25 mouse cellular contexts compared by ENCODE assay signal in genomic region chr14:72527126-72527525, GRCm38 (mm10). TPM values are rescaled to one million over a fixed set of nuclear protein-coding genes. Genes with fewer than 3 reads are reported as not detected.
DNase-seq lines count a peak whose midpoint lies in the region; ATAC-seq and TF ChIP-seq lines count a peak whose summit lies in the region.
"Had no signal": no experiment of that assay in that cellular context is flagged by ENCODE, and none has a peak within 500 bp of the region (broad histone marks: within the 10 kb centered on the region; RNA-seq: fewer than 3 reads in every experiment).

No protein-coding gene starts in this region.

- no peak for ATAC-seq in kidney, embryonic 14.5 days (ENCODE audit: low FRiP score, low TSS enrichment)
- ATAC-seq: forebrain, embryonic 14.5 days had no signal

- no peak overlapping the region for H3K27ac ChIP-seq in kidney, adult 2 months (ENCODE audit: insufficient read depth, low read depth, low read length)
- no peak overlapping the region for H3K27ac ChIP-seq in kidney, embryonic 14.5 days (ENCODE audit: low read depth, low read length)
- no peak overlapping the region for H3K27ac ChIP-seq in limb, embryonic 10.5 days
- H3K27ac ChIP-seq: embryonic facial prominence, embryonic 13.5 days; embryonic facial prominence, embryonic 15.5 days; forebrain, embryonic 10.5 days; forebrain, embryonic 12.5 days had no signal

- no peak overlapping the region for H3K9ac ChIP-seq in kidney, embryonic 14.5 days (ENCODE audit: low read depth, low read length)
- H3K9ac ChIP-seq: embryonic facial prominence, embryonic 13.5 days; embryonic facial prominence, embryonic 15.5 days; forebrain, embryonic 12.5 days had no signal

- 33% methylated on average over 1 of the region's 1 CpGs for WGBS in kidney, adult 2 months
- 32% methylated on average over 1 of the region's 1 CpGs for WGBS in kidney, embryonic 14.5 days
- 65% methylated on average over 1 of the region's 1 CpGs for WGBS in limb, embryonic 10.5 days

- no peaks in the 10 kb centered on the region for H3K36me3 ChIP-seq in kidney, adult 2 months (ENCODE audit: control insufficient read depth, insufficient read depth, low read length)
- H3K36me3 ChIP-seq in kidney, embryonic 14.5 days (ENCODE audit: control insufficient read depth, insufficient read depth, low read length) = no peaks in the 10 kb centered on the region
- no peaks in the 10 kb centered on the region for H3K36me3 ChIP-seq in limb, embryonic 10.5 days
- H3K36me3 ChIP-seq: embryonic facial prominence, embryonic 13.5 days; embryonic facial prominence, embryonic 15.5 days; forebrain, embryonic 10.5 days; forebrain, embryonic 12.5 days had no signal

- TF ChIP-seq POLR2A in kidney, adult 2 months (IDR thresholded peaks at IDR 0.05; ENCODE audit: low read depth, low read length) = no peak

- no peak overlapping the region for H3K4me3 ChIP-seq in kidney, adult 2 months (ENCODE audit: insufficient read depth, low read depth, low read length)
- H3K4me3 ChIP-seq in kidney, embryonic 14.5 days (ENCODE audit: low read length) = no peak overlapping the region
- no peak overlapping the region for H3K4me3 ChIP-seq in limb, embryonic 10.5 days
- H3K4me3 ChIP-seq: embryonic facial prominence, embryonic 13.5 days; embryonic facial prominence, embryonic 15.5 days; erythroblast, embryonic 14.5 days; forebrain, embryonic 10.5 days; forebrain, embryonic 12.5 days had no signal

- no peak overlapping the region for H3K4me2 ChIP-seq in kidney, embryonic 14.5 days (replicated peaks; ENCODE audit: low read depth, low read length)
- H3K4me2 ChIP-seq: embryonic facial prominence, embryonic 13.5 days; embryonic facial prominence, embryonic 15.5 days; forebrain, embryonic 12.5 days had no signal

- no peak for TF ChIP-seq CTCF in kidney, adult 2 months (conservative IDR thresholded peaks at IDR 0.05; ENCODE audit: insufficient read depth, insufficient read length, low read depth, low read length)

- H3K9me3 ChIP-seq in kidney, embryonic 14.5 days (ENCODE audit: control insufficient read depth, low read length) = no peaks in the 10 kb centered on the region
- no peaks in the 10 kb centered on the region for H3K9me3 ChIP-seq in limb, embryonic 10.5 days (replicated peaks)
- H3K9me3 ChIP-seq: embryonic facial prominence, embryonic 13.5 days; embryonic facial prominence, embryonic 15.5 days; forebrain, embryonic 10.5 days; forebrain, embryonic 12.5 days had no signal

- no peaks in the 10 kb centered on the region; the same call in 1 of the 2 replicates for H3K4me1 ChIP-seq in kidney, adult 2 months (ENCODE audit: control insufficient read depth, insufficient read depth, low read length)
- 0 out of 2 replicates have a peak, but pooled peaks cover 4% of the 10 kb centered on the region for H3K4me1 ChIP-seq in kidney, embryonic 14.5 days (ENCODE audit: control insufficient read depth, insufficient read depth, low read length)
- peaks cover 15% of the 10 kb centered on the region for H3K4me1 ChIP-seq in limb, embryonic 10.5 days

- DNase-seq in kidney, adult 2 months = peak; percentile 56
- DNase-seq in kidney, postnatal 36 days = peak; percentile 31 to 46
- DNase-seq in kidney, adult 18-20 months = no peak
- peak; percentile 26 for DNase-seq in limb, embryonic 10.5 days (ENCODE audit: low spot score)
- DNase-seq in urinary bladder, adult 18-20 months (ENCODE audit: low spot score in 2 of 2) = no peak
- DNase-seq: adrenal gland, adult 2 months; adrenal gland, postnatal 10 days; adrenal gland, postnatal 25 days; cerebellum, adult 11 months; cerebellum, adult 18-20 months; cerebellum, adult 8-10 months; cerebellum, adult 9-11 months; cerebellum, postnatal 14 days; cerebellum, postnatal 36 days; embryo, embryonic 11 days had no signal

- H3K27me3 ChIP-seq in kidney, adult 2 months (replicated peaks; ENCODE audit: control insufficient read depth, insufficient read depth, low read length) = no peaks in the 10 kb centered on the region
- H3K27me3 ChIP-seq in kidney, embryonic 14.5 days (ENCODE audit: control insufficient read depth, insufficient read depth, low read length) = peaks cover 10% of the 10 kb centered on the region
- H3K27me3 ChIP-seq in limb, embryonic 10.5 days (ENCODE audit: low read depth, poor library complexity, severe bottlenecking) = peaks cover 28% of the 10 kb centered on the region

RNA-seq across cellular contexts. Expression of gene Gm9195, which starts 35.5 kb away (rescaled TPM):
- under 0.01 TPM in 1 of 2 replicates, not detected in the other for polyA plus RNA-seq in kidney, adult 2 months (2012; rRNA removed)
- not detected in 2 replicates for polyA plus RNA-seq in kidney, embryonic 14.5 days (2014; fragmentation: Nextera tagmentation; extraction: Ambion mirVana)
- not detected in 2 replicates for polyA plus RNA-seq in limb, embryonic 10.5 days (2016; fragmentation: Nextera tagmentation; extraction: Ambion mirVana)
- polyA plus RNA-seq: adrenal gland, adult 2 months; brain, embryonic 14.5 days; C2C12; embryonic facial prominence, embryonic 11.5 days; embryonic facial prominence, embryonic 13.5 days; embryonic facial prominence, embryonic 15.5 days; erythroblast, embryonic 14.5 days; forebrain, embryonic 10.5 days; forebrain, embryonic 12.5 days; forebrain, embryonic 14.5 days had no signal

Comparison
In these comparisons a context has a peak if more than half of its experiments do, and no peak if none do; other contexts are left out.
1. DNase-seq: peak in kidney, adult 2 months (single experiment), kidney, postnatal 36 days (2 of 2) and limb, embryonic 10.5 days (single experiment); none in kidney, adult 18-20 months (single experiment) and urinary bladder, adult 18-20 months (0 of 2).